Mouse (Mus musculus) ES-E14 (cell line): ENCODE results near the gene Spg11. TPM values are rescaled to one million over a fixed set of nuclear protein-coding genes. Genes with fewer than 3 reads are reported as not detected.

Experiments
- DNase-seq: peaks from one replicate; pipeline ENCODE4 v3.0.0-alpha.2; 2013; ENCODE audit warnings: low read depth, low spot score
- H3K27ac ChIP-seq: 2 replicates; pipeline ENCODE4 v1.5.1; 2012; ENCODE audit warnings: low read depth, mild to moderate bottlenecking, low read length, moderate library complexity, mixed read lengths; ENCODE audit not compliant: poor library complexity, insufficient read depth, severe bottlenecking
- H3K36me3 ChIP-seq: 2 replicates; pipeline ENCODE4 v1.6.1; 2012; ENCODE audit warnings: mild to moderate bottlenecking, low read length, moderate library complexity, mixed read lengths; ENCODE audit not compliant: control insufficient read depth, poor library complexity, insufficient read depth, severe bottlenecking
- H3K4me1 ChIP-seq, 2 experiments: fragments of 150-350 bp in 1 of 2; sonication (generic) in 1 of 2; 2 replicates each; pipeline ENCODE4 v1.6.1; 2012; ENCODE audit warnings: low read length in 2 of 2, mild to moderate bottlenecking in 1 of 2, mixed read lengths in 1 of 2; ENCODE audit not compliant: control insufficient read depth in 2 of 2, insufficient read depth in 2 of 2, poor library complexity in 1 of 2
- H3K4me3 ChIP-seq, 2 experiments: fragments of 150-350 bp in 1 of 2; sonication (generic) in 1 of 2; 2 replicates each; pipeline ENCODE4 v1.5.1; 2012; ENCODE audit warnings: low read length in 2 of 2, low read depth in 1 of 2, mild to moderate bottlenecking in 1 of 2, mixed read lengths in 1 of 2; ENCODE audit not compliant: insufficient read depth in 1 of 2, poor library complexity in 1 of 2, severe bottlenecking in 1 of 2
- H3K9ac ChIP-seq: 2 replicates; pipeline ENCODE4 v1.6.1; 2012; ENCODE audit warnings: low read depth, mild to moderate bottlenecking, low read length, mixed read lengths; ENCODE audit not compliant: poor library complexity, insufficient read depth, severe bottlenecking
- H3K9me3 ChIP-seq: fragments of 150-350 bp; sonication (generic); 2 replicates; pipeline ENCODE4 v1.6.1; 2012; ENCODE audit warnings: low read depth, mild to moderate bottlenecking, low read length; ENCODE audit not compliant: control insufficient read depth, insufficient read depth
- CHD2 ChIP-seq: IDR thresholded peaks from 2 replicates; pipeline ENCODE4 v1.6.1; 2014; ENCODE audit warnings: mild to moderate bottlenecking, low read depth, low read length, inconsistent platforms
- HCFC1 ChIP-seq: IDR thresholded peaks from 2 replicates; pipeline ENCODE4 v1.6.1; 2012; ENCODE audit warnings: low read length, inconsistent platforms, borderline replicate concordance; ENCODE audit not compliant: insufficient read depth
- MAFK ChIP-seq: IDR thresholded peaks from 2 replicates; pipeline ENCODE4 v1.6.1; 2014; ENCODE audit warnings: mild to moderate bottlenecking, low read depth, low read length, inconsistent platforms; ENCODE audit not compliant: insufficient read depth
- ZC3H11A ChIP-seq: IDR thresholded peaks from 2 replicates; pipeline ENCODE4 v1.6.1; 2012; ENCODE audit warnings: low read depth, mild to moderate bottlenecking, inconsistent platforms, low read length, borderline replicate concordance
- ZNF384 ChIP-seq: IDR thresholded peaks from 2 replicates; pipeline ENCODE4 v1.6.1; 2012; ENCODE audit warnings: low read depth, low read length, inconsistent platforms
- in situ Hi-C, 2 experiments: fragments of 600-800 bp; cut with MboI; formaldehyde crosslinking; loops; one replicate each; pipeline ENCODE4 v1.15.1; 2025; ENCODE audit warnings: low sequenced_read_pairs in 2 of 2, inconsistent platforms in 1 of 2; ENCODE audit not compliant: unreplicated experiment in 2 of 2
- total RNA-seq: library from RNA; depleted of rRNA; stranded (reverse); fragments of 300-350 nt; gene quantifications from 2 replicates; pipeline ENCODE4 v1.2.3, GENCODE M21; 2012

The Spg11 gene
- total RNA-seq, 1 experiment = 15.4 TPM

- Histone ChIP-seq H3K9ac (no peak overlapping the region), H3K4me3 (no peak overlapping the region), H3K36me3 (no peaks in the 10 kb centered on the region), H3K4me1 (no peaks in the 10 kb centered on the region), H3K27ac (no peak overlapping the region), H3K9me3 (no peaks in the 10 kb centered on the region)
- DNase-seq = no peak
- no peak for TF ChIP-seq ZNF384
- TF ChIP-seq MAFK = no peak
- no peak for TF ChIP-seq HCFC1
- TF ChIP-seq ZC3H11A = no peak
- TF ChIP-seq CHD2 = no peak
- in situ Hi-C loops = no loop called here
These were observed 23.3 kb upstream of the Spg11 start for GRCm38 (mm10) chr2:122141332-122141967.

DNA sequence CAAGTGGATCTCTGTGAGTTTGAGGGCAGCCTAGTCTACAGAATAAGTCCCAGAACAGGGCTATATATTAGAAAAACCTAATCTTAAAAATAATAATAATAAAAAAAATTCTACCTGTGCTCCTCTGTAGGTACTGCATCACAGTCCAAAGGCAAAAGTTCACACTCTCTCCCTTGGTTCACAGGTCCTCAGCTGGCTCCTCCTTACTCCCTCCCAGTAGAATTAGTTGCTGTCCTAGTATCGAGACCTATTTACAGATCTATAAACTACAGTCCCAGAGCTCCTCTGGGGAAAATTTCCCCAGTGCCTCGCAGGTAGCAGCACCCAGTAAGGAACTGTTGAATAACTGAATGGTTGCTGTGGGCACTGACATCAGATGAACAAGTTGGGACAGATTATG lies 22.6 kb upstream of the Spg11 start:
- in situ Hi-C loops = no loop called here

GRCm38 (mm10) chr2:122137839-122138465 lies 19.8 kb upstream of the Spg11 start:
- no peak overlapping the region for H3K27ac ChIP-seq
- H3K4me1 ChIP-seq = no peaks in the 10 kb centered on the region
- in situ Hi-C loops = no loop called here
- H3K36me3 ChIP-seq = no peaks in the 10 kb centered on the region
- no peak overlapping the region for H3K9ac ChIP-seq
- H3K9me3 ChIP-seq = no peaks in the 10 kb centered on the region
- TF ChIP-seq CHD2 (no peak), HCFC1 (no peak), MAFK (no peak), ZC3H11A (no peak), ZNF384 (no peak)
- no peak overlapping the region for H3K4me3 ChIP-seq
- no peak for DNase-seq

More for the DNA sequence above, 22.6 kb upstream of the Spg11 start:
- Histone ChIP-seq H3K36me3 (no peaks in the 10 kb centered on the region), H3K27ac (no peak overlapping the region), H3K9me3 (no peaks in the 10 kb centered on the region), H3K9ac (no peak overlapping the region), H3K4me1 (no peaks in the 10 kb centered on the region), H3K4me3 (no peak overlapping the region)
- TF ChIP-seq CHD2 = no peak
- no peak for TF ChIP-seq ZC3H11A
- no peak for TF ChIP-seq MAFK
- no peak for TF ChIP-seq HCFC1
- TF ChIP-seq ZNF384 = no peak
- DNase-seq = no peak

DNA sequence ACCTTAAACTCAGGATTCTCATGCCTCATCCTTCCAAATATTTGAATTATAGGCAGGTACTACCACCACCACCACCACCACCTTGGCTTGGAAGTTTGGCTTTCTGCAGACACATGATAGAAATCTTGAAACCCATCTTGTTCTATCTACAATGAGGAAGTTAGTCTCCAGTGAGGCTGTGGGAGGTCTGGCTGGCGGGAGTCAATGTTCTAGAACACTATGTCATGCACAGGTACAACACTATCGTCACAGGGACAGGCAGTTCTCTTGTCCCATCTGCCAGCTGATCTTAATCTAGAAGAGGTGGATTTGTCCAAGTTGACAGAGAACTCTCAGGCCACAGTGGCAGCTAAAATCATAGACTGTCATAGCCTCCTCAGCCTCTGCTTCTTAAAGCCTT lies 14.4 kb upstream of the Spg11 start:
- no peak overlapping the region for H3K9ac ChIP-seq
- no peaks in the 10 kb centered on the region for H3K9me3 ChIP-seq
- H3K27ac ChIP-seq = no peak overlapping the region
- H3K4me3 ChIP-seq = no peak overlapping the region
- peaks cover 0 to 3% of the 10 kb centered on the region in 2 experiments; a peak in 1 of 4 replicates for H3K4me1 ChIP-seq
- TF ChIP-seq ZNF384 (no peak), HCFC1 (no peak), CHD2 (no peak), ZC3H11A (no peak), MAFK (no peak)
- DNase-seq = no peak
- in situ Hi-C loops = no loop called here
- H3K36me3 ChIP-seq = no peaks in the 10 kb centered on the region
